8 mouse cellular contexts compared by ENCODE assay signal in the genomic region with DNA sequence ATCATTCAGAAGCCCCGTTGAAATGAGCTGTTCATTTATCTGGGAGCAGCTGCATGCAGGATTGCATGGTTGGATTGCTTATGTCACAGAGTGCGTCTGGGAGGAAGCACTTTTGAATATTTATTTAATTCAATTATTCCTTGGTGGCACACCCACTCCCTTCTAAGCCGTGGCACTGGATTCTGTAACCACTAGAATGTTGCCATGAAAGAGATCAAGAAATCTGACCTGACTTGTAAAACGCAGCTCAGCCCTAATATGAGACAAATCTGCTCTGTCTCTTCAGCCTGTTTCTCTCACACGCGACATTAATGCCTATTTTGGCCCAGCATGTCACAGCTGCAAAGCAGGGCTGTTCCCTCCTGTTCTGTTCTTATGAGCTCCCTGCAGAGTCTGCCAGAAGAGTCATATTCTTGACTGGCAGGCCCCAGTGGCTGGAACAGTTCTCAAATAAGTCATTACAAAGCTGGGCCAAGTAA.
DNase-seq lines count a peak whose midpoint lies in the region; ATAC-seq and TF ChIP-seq lines count a peak whose summit lies in the region.
"Had no signal": no experiment of that assay in that cellular context is flagged by ENCODE, and none has a peak within 500 bp of the region (broad histone marks: within the 10 kb centered on the region; RNA-seq: fewer than 3 reads in every experiment).

No protein-coding gene starts in this region.

- whole genome bisulfite sequencing in lung, embryonic 14.5 days: 39% methylated on average over 6 of the region's 6 CpGs
- WGBS in lung, adult 2 months: 36% methylated on average over 6 of the region's 6 CpGs
- WGBS in hindbrain, embryonic 11.5 days: 39% methylated on average over 6 of the region's 6 CpGs
- WGBS in neural tube, embryonic 15.5 days: 19% methylated on average over 6 of the region's 6 CpGs

- no peak overlapping the region for H3K9ac ChIP-seq in lung, embryonic 14.5 days
- H3K9ac ChIP-seq in hindbrain, embryonic 11.5 days (ENCODE audit: low read depth, low read length): no peak overlapping the region
- no peak overlapping the region for H3K9ac ChIP-seq in neural tube, embryonic 15.5 days (replicated peaks)

- no peaks in the 10 kb centered on the region for H3K36me3 ChIP-seq in lung, embryonic 14.5 days (ENCODE audit: insufficient read depth)
- no peaks in the 10 kb centered on the region for H3K36me3 ChIP-seq in hindbrain, embryonic 11.5 days (ENCODE audit: control insufficient read depth, insufficient read depth, low read length)
- no peaks in the 10 kb centered on the region for H3K36me3 ChIP-seq in neural tube, embryonic 15.5 days

- no peak for TF ChIP-seq CTCF in lung, embryonic 14.5 days (IDR thresholded peaks at IDR 0.05; ENCODE audit: low read depth)
- no peak for TF ChIP-seq CTCF in lung, adult 2 months (IDR thresholded peaks at IDR 0.05; ENCODE audit: insufficient read depth, low read length)

- peak; percentile 17 for DNase-seq in lung, embryonic 14.5 days
- no peak for DNase-seq in lung, adult 2 months
- peak; percentile 49 for DNase-seq in fat pad, adult 2 months (ENCODE audit: extremely low read depth, low read depth, low spot score)
- peak; percentile 19 for DNase-seq in hindbrain, embryonic 11.5 days (ENCODE audit: low spot score)
- DNase-seq in thymus, postnatal 36 days: no peak
- DNase-seq: lung, postnatal 36 days had no signal

- no peaks in the 10 kb centered on the region for H3K9me3 ChIP-seq in lung, embryonic 14.5 days (ENCODE audit: low read depth, low read length)
- no peaks in the 10 kb centered on the region for H3K9me3 ChIP-seq in hindbrain, embryonic 11.5 days (ENCODE audit: control insufficient read depth, low read length)
- no peaks in the 10 kb centered on the region for H3K9me3 ChIP-seq in neural tube, embryonic 15.5 days (replicated peaks)

- no peak for TF ChIP-seq POLR2A in lung, adult 2 months (IDR thresholded peaks at IDR 0.05; ENCODE audit: borderline replicate concordance, extremely low read depth, low read depth, low read length)

- H3K4me3 ChIP-seq in lung, embryonic 14.5 days (ENCODE audit: low read depth, low read length): no peak overlapping the region
- H3K4me3 ChIP-seq in lung, adult 2 months (replicated peaks; ENCODE audit: extremely low read depth, low read depth, low read length): no peak overlapping the region
- no peak overlapping the region for H3K4me3 ChIP-seq in hindbrain, embryonic 11.5 days (ENCODE audit: low read depth, low read length)
- H3K4me3 ChIP-seq in neural tube, embryonic 15.5 days (replicated peaks): no peak overlapping the region

- no peaks in the 10 kb centered on the region for H3K4me1 ChIP-seq in lung, embryonic 14.5 days (ENCODE audit: insufficient read depth)
- no peaks in the 10 kb centered on the region for H3K4me1 ChIP-seq in lung, adult 2 months (ENCODE audit: control insufficient read depth, insufficient read depth, low read length)
- peaks cover 2% of the 10 kb centered on the region; the same call in 1 of the 2 replicates for H3K4me1 ChIP-seq in hindbrain, embryonic 11.5 days (replicated peaks; ENCODE audit: control insufficient read depth, insufficient read depth, low read length)
- H3K4me1 ChIP-seq in neural tube, embryonic 15.5 days: peaks cover 14% of the 10 kb centered on the region

- no peak overlapping the region for H3K4me2 ChIP-seq in lung, embryonic 14.5 days
- H3K4me2 ChIP-seq in hindbrain, embryonic 11.5 days (replicated peaks; ENCODE audit: low read depth, low read length): no peak overlapping the region
- H3K4me2 ChIP-seq in neural tube, embryonic 15.5 days: peak overlapping the region; percentile 17; the same call in 1 of the 2 replicates

- H3K27me3 ChIP-seq in lung, embryonic 14.5 days (ENCODE audit: insufficient read depth, low read length): no peaks in the 10 kb centered on the region
- H3K27me3 ChIP-seq in hindbrain, embryonic 11.5 days (ENCODE audit: control insufficient read depth, insufficient read depth, low read length): no peaks in the 10 kb centered on the region
- H3K27me3 ChIP-seq in neural tube, embryonic 15.5 days (replicated peaks): no peaks in the 10 kb centered on the region

- H3K27ac ChIP-seq in lung, embryonic 14.5 days (ENCODE audit: low read depth): no peak overlapping the region
- peak overlapping the region; percentile 62 for H3K27ac ChIP-seq in hindbrain, embryonic 11.5 days (ENCODE audit: low read depth, low read length)
- H3K27ac ChIP-seq in neural tube, embryonic 15.5 days (replicated peaks): peak overlapping the region; percentile 58

- ATAC-seq in lung, embryonic 14.5 days (ENCODE audit: insufficient read depth): no peak
- ATAC-seq in hindbrain, embryonic 11.5 days (ENCODE audit: low FRiP score): peak; percentile 80
- ATAC-seq in neural tube, embryonic 15.5 days (ENCODE audit: low FRiP score): no peak
- no peak for ATAC-seq in inflammation-experienced regulatory T-cells, adult 6 months

Comparison
In these comparisons a context has a peak if more than half of its experiments do, and no peak if none do; other contexts are left out.
1. DNase-seq: peak in lung, embryonic 14.5 days (single experiment), fat pad, adult 2 months (single experiment) and hindbrain, embryonic 11.5 days (single experiment); none in lung, adult 2 months (single experiment) and thymus, postnatal 36 days (0 of 2).